Mouse (Mus musculus): ENCODE measurements around the gene Clic1. TPM values are rescaled to one million over a fixed set of nuclear protein-coding genes. Genes with fewer than 3 reads are reported as not detected.
A peak's percentile ranks its signal among the peaks of the same experiment; 100 is the strongest.

The Clic1 gene
- total RNA-seq, 2 experiments from 2014 or later, result 95.6 to 105 TPM

DNA sequence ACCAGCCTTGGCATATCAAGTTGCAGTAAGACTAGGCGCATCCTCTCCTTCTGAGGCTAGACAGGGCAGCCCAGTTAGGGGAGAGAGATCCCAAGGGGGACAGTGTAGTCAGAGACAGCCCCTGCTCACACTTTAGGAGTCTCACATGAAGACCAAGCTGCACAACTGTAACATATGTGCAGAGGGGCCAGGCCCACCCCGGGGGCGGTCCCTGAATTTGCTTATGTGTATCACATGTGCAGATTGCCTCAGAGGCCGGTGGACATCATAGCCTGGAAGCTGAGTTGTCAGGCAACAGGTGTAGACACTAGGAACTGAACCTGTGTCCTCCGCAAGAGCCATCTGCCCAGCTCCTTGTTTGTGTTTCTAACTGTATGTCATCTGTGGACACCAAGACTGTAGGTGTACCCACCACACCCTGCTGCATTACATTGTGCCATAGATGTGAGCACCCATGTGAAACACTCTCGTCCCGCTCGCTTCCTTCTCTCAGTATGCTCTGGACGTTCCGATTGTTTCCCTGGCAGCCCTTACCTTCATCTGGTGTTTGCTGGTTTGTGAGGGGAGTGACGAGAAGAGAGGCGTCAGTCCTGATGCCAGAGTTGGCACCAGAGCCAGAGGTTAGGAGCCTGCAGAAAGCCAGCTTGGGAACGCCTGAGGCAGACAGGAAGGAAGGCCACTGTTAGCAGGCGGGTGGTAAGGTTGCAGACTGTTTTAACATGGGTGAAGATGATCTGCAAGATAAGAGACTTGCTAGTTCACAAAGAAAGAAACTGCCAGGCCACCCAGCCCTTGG lies 42.8 kb downstream of the Clic1 start:
- no peak for DNase-seq

DNA sequence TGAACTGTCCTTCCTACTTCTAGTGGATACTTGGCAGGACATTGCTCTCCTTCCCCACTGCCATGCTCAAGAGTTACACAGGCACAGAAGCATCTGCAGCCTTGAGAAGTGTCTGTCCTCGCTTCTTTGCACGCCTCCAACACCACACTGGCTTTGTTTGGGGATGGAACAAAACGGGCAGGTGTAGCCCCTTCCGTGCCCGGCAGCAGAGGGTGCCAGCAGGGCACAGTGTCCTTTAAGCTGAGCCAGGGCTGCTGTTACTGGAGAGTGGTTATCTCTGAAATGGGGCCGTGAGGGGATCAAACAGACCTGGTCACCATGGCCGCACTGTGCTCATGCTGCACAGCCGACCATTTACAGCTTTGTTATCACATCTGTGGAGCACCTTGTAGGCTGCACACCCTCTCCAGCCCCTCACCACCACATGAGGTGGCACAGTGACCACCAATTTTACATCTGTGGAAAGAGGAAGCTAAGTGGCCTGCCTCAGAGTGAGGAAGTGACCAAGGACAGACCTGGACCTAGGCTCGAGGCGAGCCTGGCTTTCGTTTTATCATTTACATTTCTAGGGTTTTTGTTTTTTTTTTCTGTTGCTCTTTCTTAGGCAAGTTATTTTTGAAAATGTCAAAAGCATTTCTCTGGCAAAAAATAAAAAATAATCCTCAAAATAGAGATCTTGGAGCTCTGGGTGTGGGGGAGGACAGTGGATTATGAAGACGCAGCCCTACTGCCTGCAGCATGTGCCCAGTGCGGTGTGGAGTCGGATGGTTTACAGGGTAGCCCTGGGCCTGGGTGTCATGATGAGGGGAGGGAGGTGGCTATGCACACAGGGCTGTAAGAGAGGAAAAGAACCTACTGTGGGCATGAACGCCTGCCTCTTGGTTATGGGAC lies 45.0 kb downstream of the Clic1 start:
- DNase-seq, result no peak

DNA sequence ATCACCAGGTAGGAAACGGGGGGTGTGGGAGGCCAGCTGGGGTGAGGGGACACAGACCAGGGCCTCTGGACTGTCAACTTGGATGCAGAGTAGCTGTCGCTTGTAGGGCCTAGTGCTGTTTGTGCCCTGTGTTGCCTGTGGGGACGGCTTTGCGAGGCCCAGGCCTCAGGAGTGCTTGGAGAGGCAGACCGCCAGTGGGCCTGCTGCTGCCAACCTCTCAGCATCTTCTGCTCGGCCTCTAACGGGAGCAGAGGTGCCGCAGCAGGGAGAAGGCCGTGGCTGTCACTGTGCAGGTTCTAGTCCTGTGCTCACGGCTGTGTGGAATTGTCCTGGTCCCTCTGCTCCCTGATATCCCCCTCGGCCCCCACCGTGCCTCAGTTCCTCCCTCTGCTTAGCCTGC lies 46.8 kb downstream of the Clic1 start:
- no peak for DNase-seq

DNA sequence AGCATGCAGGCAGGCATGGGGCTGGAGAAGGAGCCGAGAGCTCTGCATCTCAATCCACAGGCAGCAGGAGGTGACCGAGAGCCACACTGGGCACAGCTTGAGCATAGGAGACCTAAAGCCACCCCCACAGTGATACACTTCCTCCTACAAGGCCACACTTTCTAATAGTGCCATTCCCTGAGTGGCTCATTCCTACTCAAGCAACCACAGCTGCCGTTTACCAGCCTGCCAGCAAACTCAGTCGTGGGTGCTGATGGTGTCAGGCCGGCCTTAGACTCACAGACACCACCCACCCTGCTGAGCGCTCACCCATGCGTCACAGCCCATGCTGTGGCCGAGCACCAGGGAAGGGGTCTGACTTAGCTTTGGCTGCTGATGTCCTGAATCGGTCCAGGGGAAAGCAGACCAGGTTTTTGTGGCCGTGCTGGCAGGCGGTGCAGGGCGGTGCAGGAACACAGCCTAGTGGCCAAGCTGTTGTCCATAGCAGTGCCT lies 47.4 kb downstream of the Clic1 start:
- DNase-seq, result peak; percentile 34

DNA sequence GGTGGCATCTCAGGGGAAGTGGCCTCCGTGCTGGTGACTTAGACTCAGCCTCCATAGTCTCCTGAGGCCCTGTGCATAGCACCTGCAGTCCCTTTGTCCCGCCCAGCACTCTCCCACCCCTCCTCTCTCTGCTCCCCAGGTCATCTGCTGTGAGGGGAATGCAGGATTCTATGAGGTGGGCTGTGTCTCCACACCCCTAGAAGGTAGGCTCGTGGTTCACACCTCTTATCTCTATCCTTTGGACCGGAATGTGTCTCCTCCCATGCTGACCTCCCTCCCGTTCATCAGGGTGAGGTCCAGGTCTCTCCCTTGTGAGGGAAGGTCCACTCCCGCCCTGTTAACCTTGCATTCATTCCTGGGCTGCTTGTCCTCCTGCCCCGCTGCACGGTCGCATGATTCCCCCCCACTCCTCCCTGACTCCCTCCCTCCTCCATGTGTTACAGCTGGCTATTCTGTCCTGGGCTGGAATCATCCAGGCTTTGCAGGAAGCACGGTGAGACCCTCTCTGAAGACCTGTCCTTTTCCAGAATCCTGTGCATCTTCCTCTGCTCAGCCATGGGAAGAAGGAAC lies 50.5 kb downstream of the Clic1 start:
- DNase-seq, result no peak

DNA sequence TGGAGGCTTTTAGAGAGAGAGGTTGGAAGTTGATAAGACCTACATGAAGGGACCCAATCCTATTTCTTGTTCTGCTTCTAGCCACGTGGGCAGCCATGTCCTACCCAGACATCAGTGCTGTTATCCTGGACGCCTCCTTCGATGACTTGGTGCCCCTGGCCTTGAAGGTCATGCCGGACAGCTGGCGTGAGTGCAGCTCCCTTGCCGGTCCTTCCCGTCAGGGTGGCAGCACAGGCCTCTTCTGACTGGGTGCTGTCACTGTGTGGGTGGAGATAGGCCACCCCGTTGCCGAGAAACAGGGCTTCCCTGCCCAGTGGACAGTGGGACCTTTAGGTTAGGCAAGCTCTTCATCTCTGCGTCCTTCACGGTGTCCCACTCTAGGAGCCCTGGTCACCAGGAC lies 51.4 kb downstream of the Clic1 start:
- DNase-seq, result peak; percentile 36

DNA sequence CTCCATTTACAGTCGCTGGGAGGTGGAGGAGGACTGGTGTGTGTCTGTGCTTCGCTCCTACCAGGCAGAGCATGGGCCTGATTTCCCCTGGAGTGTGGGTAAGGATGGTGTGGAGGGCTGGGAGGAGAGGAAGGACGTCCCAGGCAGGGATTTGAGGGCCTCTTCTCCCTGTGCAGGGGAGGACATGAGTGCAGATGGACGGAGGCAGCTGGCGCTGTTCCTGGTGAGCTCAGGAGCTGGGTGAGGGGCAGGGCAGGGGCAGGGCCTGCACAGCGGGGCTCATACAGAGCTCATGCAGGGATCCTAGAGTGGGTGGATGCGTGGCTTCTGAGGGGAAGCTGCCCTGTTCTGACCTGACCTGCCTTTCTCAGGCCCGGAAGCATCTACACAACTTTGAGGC lies 52.5 kb downstream of the Clic1 start:
- no peak for DNase-seq

DNA sequence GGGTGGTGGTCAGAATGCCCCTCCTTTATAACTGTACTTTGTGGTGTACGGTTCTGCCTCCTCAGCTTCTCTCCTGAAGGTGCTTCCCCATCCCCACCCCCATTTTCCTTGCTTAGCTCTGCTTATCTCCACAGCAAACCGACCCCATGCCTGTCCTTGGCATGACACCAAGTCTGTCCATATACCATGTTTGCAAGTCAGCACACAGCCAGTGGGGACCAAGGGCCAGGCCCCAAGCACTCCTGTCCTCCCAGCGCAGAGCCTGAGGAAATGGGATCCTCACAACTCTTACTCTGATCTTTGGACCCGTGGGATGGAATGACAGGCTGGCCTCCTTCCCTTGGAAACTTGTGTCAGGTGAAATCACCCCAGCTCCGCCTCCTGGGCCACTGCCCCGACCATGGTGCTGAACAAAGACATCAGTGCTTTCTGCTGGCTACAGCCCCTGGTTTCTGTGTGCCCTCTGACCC lies 53.5 kb downstream of the Clic1 start:
- no peak for DNase-seq

DNA sequence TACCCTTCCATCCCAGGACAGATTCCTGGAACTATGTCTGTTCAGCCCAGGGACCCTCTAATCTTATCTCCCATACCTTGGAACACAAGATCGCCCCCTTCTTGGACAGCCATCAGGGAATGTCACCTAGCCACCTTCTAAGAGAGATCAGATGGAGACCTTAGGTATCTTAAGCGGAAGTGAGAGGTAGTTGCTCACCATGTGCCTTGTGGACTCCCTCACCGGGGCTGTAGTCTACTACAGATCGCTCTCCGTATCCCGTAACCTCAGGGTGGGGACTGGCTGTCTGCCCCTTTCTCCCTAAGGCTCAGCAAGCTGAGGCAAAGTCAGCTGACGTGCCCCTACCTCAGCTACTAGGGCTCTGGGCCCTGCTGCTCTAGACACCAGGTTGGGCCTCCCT lies 54.3 kb downstream of the Clic1 start:
- no peak for DNase-seq

DNA sequence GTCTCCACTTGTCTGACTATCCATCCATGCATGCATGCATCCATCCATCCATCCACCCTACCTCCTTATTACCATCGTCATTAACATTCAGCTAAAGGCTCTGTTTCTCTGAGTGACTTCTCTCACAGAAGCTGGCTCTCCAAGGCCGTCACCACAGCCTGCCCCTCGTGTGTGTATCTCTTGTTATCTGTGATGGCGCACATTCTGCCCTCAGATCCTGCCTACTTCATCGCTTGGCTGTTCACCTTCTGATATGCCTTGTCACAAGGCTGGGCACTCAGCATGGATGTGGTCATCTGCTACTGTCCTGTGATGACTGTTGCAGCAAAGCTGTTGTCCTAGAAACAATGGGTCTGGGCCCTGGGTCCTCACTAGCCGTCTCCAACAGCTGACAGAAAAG lies 55.0 kb downstream of the Clic1 start:
- no peak for DNase-seq

DNA sequence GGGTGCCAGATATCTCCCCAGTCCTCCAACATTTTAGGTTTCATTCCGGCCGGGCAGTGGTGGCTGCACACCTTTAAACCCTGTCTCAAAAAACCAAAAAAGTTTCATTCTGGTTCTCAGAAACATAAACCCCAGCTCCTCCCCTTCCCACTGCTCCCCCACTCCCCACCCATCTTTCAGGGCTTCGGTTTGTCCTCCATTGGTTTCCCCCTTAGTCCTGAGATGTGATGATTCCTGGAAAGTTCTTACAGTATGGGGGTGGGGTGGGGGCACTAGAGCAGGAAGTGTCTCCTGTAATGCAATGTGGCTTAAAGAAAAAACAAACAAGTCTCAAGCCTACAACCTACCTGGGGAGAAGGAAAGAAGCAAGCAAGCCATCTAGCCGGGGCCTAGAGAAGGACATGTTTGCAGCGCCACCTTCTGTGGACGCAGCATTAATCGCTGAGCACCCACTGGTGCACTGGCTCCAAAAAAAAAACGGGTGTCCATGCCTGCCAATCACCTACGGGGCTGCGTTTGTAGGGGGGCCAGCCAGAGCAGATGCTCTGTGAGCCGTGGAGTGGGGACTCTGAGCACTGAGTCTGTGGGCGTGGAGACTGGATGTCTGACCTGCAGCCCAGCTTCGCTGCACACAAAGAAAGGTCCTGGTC lies 56.1 kb downstream of the Clic1 start:
- DNase-seq, result peak; percentile 51

DNA sequence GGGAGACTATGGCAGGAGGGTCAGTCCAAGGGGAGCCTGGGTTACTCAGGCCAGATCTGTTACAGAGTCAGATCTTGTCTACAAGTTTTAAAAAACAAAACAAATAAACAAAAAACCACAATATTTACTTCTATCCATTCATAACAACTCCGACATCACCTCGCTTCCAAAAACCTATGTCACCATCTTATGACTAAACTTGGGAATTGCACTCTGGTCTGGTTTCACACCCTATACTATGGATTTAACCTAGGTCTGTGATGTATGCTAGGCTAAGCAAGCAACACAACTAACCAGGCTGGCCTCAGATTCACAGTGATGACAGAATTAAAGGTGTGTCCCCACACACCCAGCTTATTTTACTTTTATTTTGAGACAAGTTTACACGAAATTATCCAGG lies 56.8 kb downstream of the Clic1 start:
- DNase-seq, result no peak

DNA sequence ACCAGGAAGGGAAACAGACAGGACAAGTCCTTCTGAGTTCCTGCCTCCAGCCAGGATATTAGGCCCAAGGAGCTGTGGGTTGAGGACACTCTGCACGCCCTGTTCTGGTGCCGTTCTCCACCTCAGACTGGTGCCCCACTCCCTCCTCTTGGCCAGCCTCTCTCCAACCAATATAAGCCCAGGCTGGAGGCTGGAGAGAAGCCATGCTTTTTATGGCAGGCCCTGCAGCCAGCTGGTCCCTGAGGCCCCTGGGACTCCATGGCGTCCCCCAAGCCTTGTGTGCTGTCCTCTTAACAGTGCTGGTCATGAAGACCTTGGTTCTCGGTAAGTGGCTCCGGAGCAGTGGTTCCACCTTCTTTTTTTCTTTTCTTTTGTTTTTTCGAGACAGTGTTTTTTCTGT lies 58.3 kb downstream of the Clic1 start, which contains the start of gene Ly6g5c:
Gene Ly6g5c (plus strand): TSS at position 183 of the 400 bp plus-strand sequence.
- DNase-seq, result no peak

Other genes starting within 250 kb of the Clic1 start
- gene Cyp21a1, start 245.4 kb upstream of the Clic1 start, total RNA-seq (2021), result 1,000 to 10,000 TPM; 2,477 to 2,588 TPM
- 10 to 100 TPM; 31.8 to 33.0 TPM for gene Stk19, start 213.0 kb upstream of the Clic1 start, total RNA-seq (2021)
- gene Dxo, start 212.9 kb upstream of the Clic1 start, total RNA-seq (2021), result 10 to 100 TPM; 45.1 to 52.2 TPM
- 10 to 100 TPM; 49.2 to 60.8 TPM for gene Skiv2l, start 199.8 kb upstream of the Clic1 start, total RNA-seq (2021)
- 10 to 100 TPM; 44.2 to 48.4 TPM for gene Nelfe, start 199.6 kb upstream of the Clic1 start, total RNA-seq (2021)
- 100 to 1,000 TPM; 158 to 363 TPM for gene Cfb, start 187.4 kb upstream of the Clic1 start, total RNA-seq (2021)
- 10 to 100 TPM; 13.5 to 17.8 TPM for gene Zbtb12, start 170.5 kb upstream of the Clic1 start, total RNA-seq (2021)
- under 1 TPM in 1 of 2 experiments, not detected in 1; 0.21 TPM for gene Gm20547, start 167.9 kb upstream of the Clic1 start, total RNA-seq (2021)
- gene C2, start 151.7 kb upstream of the Clic1 start, total RNA-seq (2021), result 10 to 100 TPM; 41.1 TPM
- gene Ehmt2, start 151.5 kb upstream of the Clic1 start, total RNA-seq (2021), result 100 to 1,000 TPM; 113 to 137 TPM
- 1 to 10 TPM in 1 of 2 experiments, under 1 TPM in 1; 1.00 to 1.2 TPM for gene Slc44a4, start 135.5 kb upstream of the Clic1 start, total RNA-seq (2021)
- gene Neu1, start 118.7 kb upstream of the Clic1 start, total RNA-seq (2021), result 10 to 100 TPM; 18.6 to 24.2 TPM
- gene Hspa1b, start 90.7 kb upstream of the Clic1 start, total RNA-seq (2021), result 10 to 100 TPM; 16.4 to 32.9 TPM
- not detected for gene Gm20481, start 80.1 kb upstream of the Clic1 start, total RNA-seq (2021)
- 10 to 100 TPM in 1 of 2 experiments, 1 to 10 TPM in 1; 7.3 to 13.6 TPM for gene Hspa1a, start 77.8 kb upstream of the Clic1 start, total RNA-seq (2021)
- gene Hspa1l, start 77.3 kb upstream of the Clic1 start, total RNA-seq (2021), result 1 to 10 TPM in 1 of 2 experiments, under 1 TPM in 1; 0.75 to 1.4 TPM
- gene Lsm2, start 68.1 kb upstream of the Clic1 start, total RNA-seq (2021), result 10 to 100 TPM; 39.0 to 42.8 TPM
- gene Vars, start 49.0 kb upstream of the Clic1 start, total RNA-seq (2021), result 10 to 100 TPM; 56.5 to 63.0 TPM
- 1 to 10 TPM in 1 of 2 experiments, under 1 TPM in 1; 0.72 to 1.5 TPM for gene Vwa7, start 33.4 kb upstream of the Clic1 start, total RNA-seq (2021)
- gene Sapcd1, start 21.9 kb upstream of the Clic1 start, total RNA-seq (2021), result 1 to 10 TPM; 1.1 to 1.6 TPM
- 1 to 10 TPM; 2.3 to 5.0 TPM for gene Msh5, start 3.2 kb upstream of the Clic1 start, total RNA-seq (2021)
- gene Ddah2, start 9.1 kb downstream of the Clic1 start, total RNA-seq (2021), result 10 to 100 TPM; 35.2 to 51.7 TPM
- gene Ly6g6c, start 15.4 kb downstream of the Clic1 start, total RNA-seq (2021), result not detected
- gene Mpig6b, start 16.2 kb downstream of the Clic1 start, total RNA-seq (2021), result under 1 TPM; 0.24 to 0.30 TPM
- gene Ly6g6e, start 26.9 kb downstream of the Clic1 start, total RNA-seq (2021), result under 1 TPM in 1 of 2 experiments, not detected in 1; 0.27 TPM
- 1 to 10 TPM; 1.1 to 2.2 TPM for gene Ly6g6d, start 28.1 kb downstream of the Clic1 start, total RNA-seq (2021)
- gene Ly6g6f, start 35.6 kb downstream of the Clic1 start, total RNA-seq (2021), result under 1 TPM in 1 of 2 experiments, not detected in 1; 0.48 TPM
- 10 to 100 TPM; 77.2 to 91.4 TPM for gene Abhd16a, start 39.3 kb downstream of the Clic1 start, total RNA-seq (2021)
- gene Ly6g5c, start 58.3 kb downstream of the Clic1 start, total RNA-seq (2021), result not detected
- under 1 TPM; 0.30 to 0.91 TPM for gene Ly6g5b, start 65.5 kb downstream of the Clic1 start, total RNA-seq (2021)
- gene Gpank1, start 71.5 kb downstream of the Clic1 start, total RNA-seq (2021), result 10 to 100 TPM; 10.8 to 11.4 TPM
- gene Csnk2b, start 72.1 kb downstream of the Clic1 start, total RNA-seq (2021), result 100 to 1,000 TPM; 198 to 200 TPM
- 10 to 100 TPM; 26.0 to 28.5 TPM for gene D17H6S53E, start 76.4 kb downstream of the Clic1 start, total RNA-seq (2021)
- 100 to 1,000 TPM in 1 of 2 experiments, 10 to 100 TPM in 1; 44.8 to 115 TPM for gene Apom, start 82.1 kb downstream of the Clic1 start, total RNA-seq (2021)
- 100 to 1,000 TPM; 300 to 349 TPM for gene Bag6, start 85.2 kb downstream of the Clic1 start, total RNA-seq (2021)
- gene Prrc2a, start 114.9 kb downstream of the Clic1 start, total RNA-seq (2021), result 100 to 1,000 TPM; 182 to 212 TPM
- gene Aif1, start 126.1 kb downstream of the Clic1 start, total RNA-seq (2021), result 1 to 10 TPM; 6.6 to 6.8 TPM
- gene Lst1, start 138.5 kb downstream of the Clic1 start, total RNA-seq (2021), result 10 to 100 TPM in 1 of 2 experiments, 1 to 10 TPM in 1; 10.0 to 10.5 TPM
- 10 to 100 TPM; 11.5 to 12.6 TPM for gene Ltb, start 144.5 kb downstream of the Clic1 start, total RNA-seq (2021)
- 1 to 10 TPM; 1.3 to 1.4 TPM for gene Tnf, start 152.0 kb downstream of the Clic1 start, total RNA-seq (2021)
- under 1 TPM; 0.81 to 0.97 TPM for gene Lta, start 155.4 kb downstream of the Clic1 start, total RNA-seq (2021)
- 1 to 10 TPM in 1 of 2 experiments, not detected in 1; 1.3 TPM for gene Gm16181, start 170.9 kb downstream of the Clic1 start, total RNA-seq (2021)
- 1 to 10 TPM; 5.6 to 9.4 TPM for gene Atp6v1g2, start 183.7 kb downstream of the Clic1 start, total RNA-seq (2021)
- 10 to 100 TPM; 17.3 to 17.5 TPM for gene Nfkbil1, start 185.8 kb downstream of the Clic1 start, total RNA-seq (2021)
- 100 to 1,000 TPM; 189 to 235 TPM for gene Ddx39b, start 191.8 kb downstream of the Clic1 start, total RNA-seq (2021)
- gene H2-D1, start 212.8 kb downstream of the Clic1 start, total RNA-seq (2021), result 100 to 1,000 TPM; 105 to 116 TPM

Measured in adrenal gland, postnatal 10 days (tissue).